Mouse (Mus musculus) forebrain, postnatal 0 days (tissue): ENCODE results near the gene Nrn1. TPM values are rescaled to one million over a fixed set of nuclear protein-coding genes. Genes with fewer than 3 reads are reported as not detected.

Experiments
- ATAC-seq: fragments of 200-750 bp; cut with Nextera tagmentation; 2 replicates; pipeline ENCODE4 v1.8.0; 2017; ENCODE audit warnings: mild to moderate bottlenecking, moderate library complexity
- DNase-seq: peaks from one replicate; pipeline ENCODE4 v3.0.0-alpha.2; 2015
- H3K27ac ChIP-seq: fragments of 300-500 bp; sonication (generic); 2 replicates; pipeline ENCODE4 v1.5.1; 2014; ENCODE audit warnings: low read depth, mild to moderate bottlenecking, antibody characterized with exemption, low read length, moderate library complexity, mixed read lengths
- H3K27me3 ChIP-seq: fragments of 300-500 bp; sonication (generic); 2 replicates; pipeline ENCODE4 v1.6.1; 2014; ENCODE audit warnings: mild to moderate bottlenecking, low read length, mixed read lengths; ENCODE audit not compliant: insufficient read depth
- H3K36me3 ChIP-seq: fragments of 300-500 bp; sonication (generic); 2 replicates; pipeline ENCODE4 v1.6.1; 2014; ENCODE audit warnings: mild to moderate bottlenecking, moderate library complexity; ENCODE audit not compliant: insufficient read depth
- H3K4me1 ChIP-seq: fragments of 300-500 bp; sonication (generic); 2 replicates; pipeline ENCODE4 v1.6.1; 2014; ENCODE audit warnings: antibody characterized with exemption; ENCODE audit not compliant: insufficient read depth
- H3K4me2 ChIP-seq: fragments of 300-500 bp; sonication (generic); 2 replicates; pipeline ENCODE4 v1.6.1; 2014; ENCODE audit warnings: low read depth, mild to moderate bottlenecking, moderate library complexity
- H3K4me3 ChIP-seq: fragments of 300-500 bp; sonication (generic); 2 replicates; pipeline ENCODE4 v1.5.1; 2014; ENCODE audit warnings: low read depth, low read length, mixed read lengths
- H3K9ac ChIP-seq: fragments of 300-500 bp; sonication (generic); 2 replicates; pipeline ENCODE4 v1.6.1; 2014; ENCODE audit warnings: mild to moderate bottlenecking
- H3K9me3 ChIP-seq: fragments of 300-500 bp; sonication (generic); 2 replicates; pipeline ENCODE4 v1.6.1; 2016; ENCODE audit warnings: low read length
- CTCF ChIP-seq: sonication (generic); IDR thresholded peaks from 2 replicates; pipeline ENCODE4 v1.5.1; 2016; ENCODE audit warnings: antibody characterized with exemption, control low read depth, low read depth
- WGBS: fragments of 180-500 bp; shearing (Covaris S2); extraction: QIAGEN DNeasy Blood & Tissue Kit; methylation state at CpG from one replicate; pipeline ENCODE4 v1.1.7; 2014; 5-methylcytosine and 5-hydroxymethylcytosine counted together
- polyA plus RNA-seq: library from polyadenylated mRNA; unstranded; fragments of >200 nt; fragmentation: Nextera tagmentation; extraction: Ambion mirVana; gene quantifications from 2 replicates; pipeline ENCODE4 v1.2.1, GENCODE M21; 2015
- total RNA-seq: library from RNA; depleted of rRNA; stranded (reverse); fragments of >200 nt; gene quantifications from 2 replicates; pipeline ENCODE4 v1.2.3, GENCODE M21; 2014

The Nrn1 gene
- total and polyA plus RNA-seq, 2 experiments from 2014 or later: 35.1 to 57.7 TPM

DNA sequence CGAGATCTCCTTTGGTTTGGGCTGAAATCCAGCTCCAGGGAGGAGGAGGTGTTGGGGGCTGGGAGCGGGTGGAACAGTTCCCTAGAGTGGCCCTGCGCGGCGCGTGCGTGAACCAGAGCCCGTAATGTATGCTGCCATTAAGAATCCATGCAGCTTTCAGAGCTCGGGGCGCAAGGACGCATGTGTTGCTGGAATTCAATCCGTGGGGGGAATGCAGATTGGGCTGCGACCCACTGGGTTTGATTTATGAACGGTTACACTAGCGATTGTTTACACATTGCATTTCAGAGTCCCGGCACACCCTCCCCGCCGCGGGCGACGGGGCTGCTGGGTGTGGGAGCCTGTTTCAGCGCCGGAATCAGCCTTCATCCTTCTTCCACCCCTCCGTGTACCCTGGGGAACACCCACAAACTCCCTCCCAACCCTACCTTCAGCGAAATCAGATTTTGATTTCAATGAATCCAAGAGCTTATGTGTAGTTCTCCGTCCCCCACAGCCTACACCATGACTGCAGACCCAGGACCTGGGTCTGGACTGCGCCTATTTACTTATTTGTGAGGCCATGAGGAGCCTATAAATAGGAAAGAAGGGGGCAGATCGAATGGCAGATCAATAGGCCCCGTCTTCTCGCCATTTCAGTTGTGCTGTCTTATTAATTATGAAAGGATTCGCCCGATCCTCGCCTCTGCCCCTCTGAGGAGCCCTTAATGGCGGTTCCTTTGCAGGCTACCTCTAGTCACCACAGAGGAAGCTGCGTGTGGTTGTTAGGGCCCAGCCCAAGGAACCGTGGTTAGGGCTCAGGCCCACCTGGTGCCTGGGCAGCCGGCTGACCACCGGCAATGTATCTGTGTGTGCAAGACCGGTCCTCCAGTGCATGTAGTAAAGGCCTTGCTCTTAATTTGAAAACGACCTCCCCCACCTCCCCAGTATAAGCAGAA, 10.1 kb downstream of the Nrn1 start:
- peak overlapping the region; percentile 47 for H3K4me2 ChIP-seq
- peak overlapping the region; percentile 43 for H3K9ac ChIP-seq
- WGBS: 3% methylated on average over 40 of the region's 40 CpGs
- no peak for TF ChIP-seq CTCF
- ATAC-seq (peak; percentile 73), DNase-seq (peak; percentile 86)
- H3K4me1 ChIP-seq: peaks cover 4% of the 10 kb centered on the region; the same call in 1 of the 2 replicates
- H3K27ac ChIP-seq: peak overlapping the region; percentile 64
- H3K9me3 ChIP-seq: no peaks in the 10 kb centered on the region
- H3K36me3 ChIP-seq: no peaks in the 10 kb centered on the region
- H3K27me3 ChIP-seq: peaks cover 35% of the 10 kb centered on the region
- H3K4me3 ChIP-seq: peak overlapping the region; percentile 27

DNA sequence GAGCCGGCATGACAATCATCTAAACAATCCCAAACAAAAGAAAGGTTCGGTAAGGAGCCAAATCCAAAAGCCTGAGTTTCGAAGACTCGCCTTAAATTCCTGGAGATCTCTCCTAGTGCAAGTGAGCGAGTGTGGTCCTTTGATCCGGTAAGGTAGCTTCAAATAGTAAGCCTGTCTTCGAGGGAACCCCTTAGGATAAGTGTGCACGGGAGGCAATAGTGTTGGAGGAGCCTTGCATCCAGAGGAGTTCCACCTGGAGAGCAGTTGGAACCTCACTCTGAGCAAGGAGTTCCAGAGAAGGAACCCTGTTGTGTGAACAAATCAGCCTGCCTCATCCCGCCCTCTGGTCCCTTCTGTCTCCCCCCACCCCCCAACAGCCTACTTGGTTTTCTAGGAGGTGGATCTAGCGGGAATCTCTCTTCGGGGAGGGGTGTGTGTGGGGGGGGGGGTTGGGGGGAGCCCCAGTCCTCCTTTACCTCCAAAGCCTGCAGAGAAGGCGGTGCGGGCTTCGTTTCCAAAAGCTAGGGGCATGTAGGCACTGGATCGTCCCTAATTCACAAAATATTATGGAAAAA, 11.1 kb downstream of the Nrn1 start:
- Histone ChIP-seq H3K36me3 (no peaks in the 10 kb centered on the region), H3K4me1 (peaks cover 4% of the 10 kb centered on the region; the same call in 1 of the 2 replicates), H3K4me3 (peak overlapping the region; percentile 18; the same call in 1 of the 2 replicates), H3K27ac (0 out of 2 replicates have a peak overlapping the region, but pooled peaks have one; percentile 45), H3K9ac (peak overlapping the region; percentile 43; the same call in 1 of the 2 replicates), H3K27me3 (peaks cover 30% of the 10 kb centered on the region), H3K4me2 (peak overlapping the region; percentile 47), H3K9me3 (no peaks in the 10 kb centered on the region)
- ATAC-seq (no peak), DNase-seq (peak; percentile 56)
- 4% methylated on average over 15 of the region's 15 CpGs for WGBS
- TF ChIP-seq CTCF: no peak

DNA sequence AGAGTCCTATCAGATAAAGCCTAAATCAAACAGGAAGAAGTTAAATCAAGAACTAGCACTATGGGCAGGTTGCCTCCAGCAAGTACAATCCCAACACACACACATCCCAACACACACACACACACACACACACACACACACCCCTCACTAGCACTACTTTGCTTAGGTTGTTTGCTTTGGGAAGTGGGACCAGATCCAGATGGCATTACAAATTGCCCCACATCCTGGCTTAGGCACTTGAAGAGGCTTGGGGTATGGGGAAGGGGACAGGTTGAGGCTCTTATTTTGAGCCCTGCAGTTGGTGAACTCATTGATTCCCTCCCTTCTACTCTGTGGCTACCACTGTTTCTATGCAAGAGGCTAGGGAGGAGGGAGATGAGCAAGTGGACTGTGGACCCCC, 12.6 kb downstream of the Nrn1 start:
- ATAC-seq: no peak
- no peaks in the 10 kb centered on the region for H3K36me3 ChIP-seq

DNA sequence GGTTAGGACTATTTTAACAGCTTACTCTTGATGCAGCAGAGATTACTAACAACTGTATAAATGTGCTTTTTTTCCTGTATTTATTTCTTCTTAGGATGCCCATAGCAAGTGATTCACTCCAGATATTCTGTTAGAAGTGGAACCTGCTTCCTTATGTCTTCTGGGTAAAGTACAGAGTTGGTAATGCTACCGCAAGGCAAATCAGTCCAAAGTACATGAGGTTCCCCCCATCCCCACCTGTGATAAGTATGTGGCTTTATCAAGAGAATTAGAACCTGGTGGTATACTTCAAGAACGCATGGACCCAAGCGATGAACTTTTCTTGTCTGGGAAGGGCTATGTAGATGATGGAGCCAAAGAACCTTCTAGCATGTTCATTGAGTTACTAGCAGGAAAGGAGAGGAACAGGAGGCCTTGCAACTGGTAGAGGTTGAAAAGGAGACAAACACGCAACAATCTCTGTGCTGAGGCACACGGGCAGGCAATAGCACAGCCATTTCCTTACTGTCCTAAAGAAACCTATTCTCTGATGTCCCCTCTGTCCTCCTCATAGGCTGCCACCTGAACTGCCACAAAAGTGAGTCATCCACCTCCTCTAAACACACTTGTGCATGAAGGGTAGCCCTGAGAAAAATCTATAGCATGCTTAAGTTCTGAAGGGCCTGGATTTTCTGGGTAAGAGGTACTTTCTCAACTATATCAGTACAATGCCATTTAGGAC, 14.5 kb downstream of the Nrn1 start:
- Histone ChIP-seq H3K9me3 (no peaks in the 10 kb centered on the region), H3K36me3 (no peaks in the 10 kb centered on the region), H3K9ac (no peak overlapping the region), H3K4me3 (no peak overlapping the region), H3K4me1 (peaks cover 4% of the 10 kb centered on the region; the same call in 1 of the 2 replicates), H3K27me3 (peaks cover 19% of the 10 kb centered on the region), H3K27ac (no peak overlapping the region), H3K4me2 (no peak overlapping the region)
- no peak for DNase-seq
- ATAC-seq: no peak
- TF ChIP-seq CTCF: no peak
- WGBS: 92% methylated on average over 5 of the region's 5 CpGs

More for the DNA sequence above, 12.6 kb downstream of the Nrn1 start:
- Histone ChIP-seq H3K27me3 (peaks cover 19% of the 10 kb centered on the region), H3K4me2 (no peak overlapping the region), H3K27ac (no peak overlapping the region), H3K9me3 (no peaks in the 10 kb centered on the region), H3K4me3 (no peak overlapping the region), H3K4me1 (peaks cover 4% of the 10 kb centered on the region; the same call in 1 of the 2 replicates), H3K9ac (no peak overlapping the region)
- no peak for DNase-seq
- no peak for TF ChIP-seq CTCF

DNA sequence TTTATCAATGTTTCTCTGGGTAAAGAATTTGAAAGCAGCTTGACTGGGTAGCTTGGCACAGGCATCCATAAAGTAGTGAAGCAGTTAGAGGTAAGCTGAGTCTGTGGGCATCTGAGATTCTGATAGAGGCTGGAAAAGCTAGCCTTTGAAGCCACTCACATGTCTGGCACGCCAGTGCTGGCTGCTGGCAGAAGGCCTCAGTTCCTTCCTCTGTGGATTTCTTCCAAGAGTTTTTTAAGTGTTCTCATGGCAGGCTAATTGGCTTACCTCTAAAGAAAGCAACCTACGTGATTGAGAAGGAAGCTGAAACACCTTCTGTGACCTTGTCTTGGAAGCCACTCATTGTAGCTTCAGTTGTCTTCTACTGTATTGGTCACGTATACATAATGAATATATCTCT, 17.6 kb downstream of the Nrn1 start:
- ATAC-seq (no peak), DNase-seq (no peak)
- Histone ChIP-seq H3K4me1 (no peaks in the 10 kb centered on the region), H3K4me2 (no peak overlapping the region), H3K4me3 (no peak overlapping the region), H3K36me3 (no peaks in the 10 kb centered on the region), H3K27me3 (0 out of 2 replicates have a peak, but pooled peaks cover under 1% of the 10 kb centered on the region), H3K9ac (no peak overlapping the region), H3K9me3 (no peaks in the 10 kb centered on the region), H3K27ac (no peak overlapping the region)
- TF ChIP-seq CTCF: no peak
- WGBS: 38% methylated on average over 3 of the region's 3 CpGs

DNA sequence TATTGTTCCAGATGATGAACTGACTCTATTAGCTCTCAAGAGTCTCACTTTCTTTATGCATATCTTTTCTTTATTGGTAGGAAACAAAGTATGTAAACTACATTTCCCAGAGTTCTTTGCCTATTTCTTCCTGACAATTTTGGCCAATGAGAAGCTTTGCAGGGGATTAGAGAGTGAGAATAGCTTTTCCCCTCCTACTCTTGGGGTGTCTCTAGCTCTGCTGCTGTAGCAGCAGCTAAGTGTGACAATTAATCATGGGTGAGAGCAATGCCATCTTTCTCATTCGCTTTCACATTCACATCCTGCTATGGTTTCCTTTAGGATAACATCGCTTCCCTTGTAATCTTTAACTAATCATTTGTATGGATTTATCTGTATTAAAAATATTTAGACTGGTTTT, 18.2 kb downstream of the Nrn1 start:
- ATAC-seq (peak; percentile 86), DNase-seq (peak; percentile 36)
- Histone ChIP-seq H3K27me3 (no peaks in the 10 kb centered on the region), H3K9me3 (no peaks in the 10 kb centered on the region), H3K4me3 (no peak overlapping the region), H3K36me3 (no peaks in the 10 kb centered on the region), H3K27ac (no peak overlapping the region), H3K4me2 (no peak overlapping the region), H3K9ac (no peak overlapping the region), H3K4me1 (no peaks in the 10 kb centered on the region)
- 57% methylated on average over 2 of the region's 2 CpGs for WGBS
- TF ChIP-seq CTCF: no peak
